Mouse (Mus musculus) forebrain, embryonic 10.5 days (tissue): ENCODE measurements at regions not wholly inside any gene's neighbourhood (a gene's known extent, or its start where the extent isn't known, plus 50 kb on each side); places are given as distances from the start of the nearest gene placed in this dataset.

ENCODE experiments used
- DNase-seq: peaks from one replicate; pipeline ENCODE4 v3.0.0-alpha.2; 2017; ENCODE audit warnings: low spot score; ENCODE audit errors: extremely low spot score
- H3K27ac ChIP-seq: fragments of 300-500 bp; sonication (generic); 2 replicates; pipeline ENCODE4 v1.5.1; 2016; ENCODE audit warnings: mild to moderate bottlenecking
- H3K27me3 ChIP-seq: fragments of 300-500 bp; sonication (generic); 2 replicates; pipeline ENCODE4 v1.6.1; 2016; ENCODE audit warnings: mild to moderate bottlenecking; ENCODE audit not compliant: poor library complexity, severe bottlenecking
- H3K36me3 ChIP-seq: fragments of 300-500 bp; sonication (generic); replicated peaks from 2 replicates; pipeline ENCODE4 v1.6.1; 2016; ENCODE audit warnings: mild to moderate bottlenecking, moderate library complexity
- H3K4me1 ChIP-seq: fragments of 300-500 bp; sonication (generic); 2 replicates; pipeline ENCODE4 v1.6.1; 2016
- H3K4me3 ChIP-seq: fragments of 300-500 bp; sonication (generic); 2 replicates; pipeline ENCODE4 v1.5.1; 2016; ENCODE audit warnings: mild to moderate bottlenecking, moderate library complexity
- H3K9me3 ChIP-seq: fragments of 300-500 bp; sonication (generic); 2 replicates; pipeline ENCODE4 v1.6.1; 2016; ENCODE audit warnings: mild to moderate bottlenecking, moderate library complexity
- WGBS: fragments of 180-500 bp; shearing (Covaris S2); methylation state at CpG from one replicate; pipeline ENCODE4 v1.1.7; 2016; 5-methylcytosine and 5-hydroxymethylcytosine counted together

GRCm38 (mm10) chr6:4811181-4811775 is 64.2 kb downstream of the Peg10 start:
- no peak for DNase-seq
- no peak overlapping the region for H3K27ac ChIP-seq

GRCm38 (mm10) chr6:4813206-4813605 is 66.1 kb downstream of the Peg10 start:
- Histone ChIP-seq H3K9me3 (no peaks in the 10 kb centered on the region), H3K36me3 (no peaks in the 10 kb centered on the region), H3K27ac (no peak overlapping the region), H3K27me3 (no peaks in the 10 kb centered on the region), H3K4me1 (0 out of 2 replicates have a peak, but pooled peaks cover 3% of the 10 kb centered on the region), H3K4me3 (no peak overlapping the region)
- 55% methylated on average over 3 of the region's 3 CpGs for WGBS
- no peak for DNase-seq

More at GRCm38 (mm10) chr6:4811181-4811775, 64.2 kb downstream of the Peg10 start:
- Histone ChIP-seq H3K4me1 (peaks cover 15% of the 10 kb centered on the region), H3K27me3 (no peaks in the 10 kb centered on the region), H3K36me3 (no peaks in the 10 kb centered on the region), H3K9me3 (no peaks in the 10 kb centered on the region), H3K4me3 (no peak overlapping the region)
- 86% methylated on average over 9 of the region's 9 CpGs for WGBS

DNA sequence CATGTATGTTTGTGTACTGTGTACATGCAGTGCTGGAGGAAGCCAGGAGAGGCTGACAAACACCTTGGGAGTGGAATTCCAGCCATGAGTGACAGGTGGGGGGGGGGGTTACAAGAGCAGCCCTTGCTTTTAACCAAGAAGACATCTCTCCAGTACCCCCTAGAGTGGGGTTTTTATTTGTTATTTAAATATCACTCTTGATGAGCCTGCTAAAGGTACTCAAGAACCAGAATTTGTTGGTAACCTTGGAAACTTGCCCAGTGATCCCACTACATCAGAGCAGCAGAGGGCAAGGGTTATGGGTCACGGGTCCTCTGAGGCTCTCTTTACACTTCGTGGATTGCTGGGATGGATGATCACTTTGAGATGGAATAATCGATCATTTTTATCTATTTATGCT is 69.8 kb downstream of the Peg10 start:
- Histone ChIP-seq H3K9me3 (peaks cover 5% of the 10 kb centered on the region; the same call in 1 of the 2 replicates), H3K27ac (no peak overlapping the region), H3K4me3 (no peak overlapping the region), H3K4me1 (0 out of 2 replicates have a peak, but pooled peaks cover 3% of the 10 kb centered on the region), H3K27me3 (no peaks in the 10 kb centered on the region), H3K36me3 (no peaks in the 10 kb centered on the region)
- WGBS: 84% methylated on average over 3 of the region's 3 CpGs
- DNase-seq: no peak

- Histone ChIP-seq H3K9me3 (no peaks in the 10 kb centered on the region), H3K36me3 (no peaks in the 10 kb centered on the region), H3K4me3 (no peak overlapping the region), H3K27me3 (no peaks in the 10 kb centered on the region), H3K27ac (no peak overlapping the region), H3K4me1 (no peaks in the 10 kb centered on the region)
- 69% methylated on average over 1 of the region's 1 CpGs for WGBS
- no peak for DNase-seq
Measured at GRCm38 (mm10) chr6:4841241-4841640, 61.5 kb upstream of the Ppp1r9a start.

- peaks cover 4% of the 10 kb centered on the region; the same call in 1 of the 2 replicates for H3K27me3 ChIP-seq
- peak; percentile 24 for DNase-seq
- 19% methylated on average over 3 of the region's 3 CpGs for WGBS
- H3K36me3 ChIP-seq: no peaks in the 10 kb centered on the region
- H3K4me3 ChIP-seq: no peak overlapping the region
- peak overlapping the region; percentile 58 for H3K27ac ChIP-seq
- peaks cover 26% of the 10 kb centered on the region for H3K4me1 ChIP-seq
- H3K9me3 ChIP-seq: no peaks in the 10 kb centered on the region
Measured at GRCm38 (mm10) chr6:4849747-4850146, 53.0 kb upstream of the Ppp1r9a start.

- H3K4me1 ChIP-seq: peaks cover 30% of the 10 kb centered on the region
- no peak overlapping the region for H3K27ac ChIP-seq
- H3K9me3 ChIP-seq: no peaks in the 10 kb centered on the region
- 42% methylated on average over 5 of the region's 5 CpGs for WGBS
- no peak overlapping the region for H3K4me3 ChIP-seq
- peaks cover 4% of the 10 kb centered on the region; the same call in 1 of the 2 replicates for H3K27me3 ChIP-seq
- no peaks in the 10 kb centered on the region for H3K36me3 ChIP-seq
- no peak for DNase-seq
Measured at GRCm38 (mm10) chr6:4851040-4851439, 51.7 kb upstream of the Ppp1r9a start.
